Mouse (Mus musculus) kidney, embryonic 14.5 days (tissue): ENCODE results near the gene Slc27a1. TPM values are rescaled to one million over a fixed set of nuclear protein-coding genes. Genes with fewer than 3 reads are reported as not detected.
"Not testable (repeated sequence)": the region's sequence is repeated elsewhere in the genome, so short reads cannot be mapped to it uniquely, and the experiment has no call there.

ENCODE experiments used
- ATAC-seq: fragments of 200-750 bp; cut with Nextera tagmentation; 2 replicates; pipeline ENCODE4 v1.8.0; 2017; ENCODE audit warnings: moderate number of reproducible peaks, mild to moderate bottlenecking, moderate TSS enrichment, moderate library complexity; ENCODE audit not compliant: low FRiP score, low TSS enrichment
- H3K27ac ChIP-seq: fragments of 300-500 bp; sonication (generic); 2 replicates; pipeline ENCODE4 v1.5.1; 2014; ENCODE audit warnings: low read depth, mild to moderate bottlenecking, low read length, moderate library complexity, mixed read lengths
- H3K27me3 ChIP-seq: fragments of 300-500 bp; sonication (generic); 2 replicates; pipeline ENCODE4 v1.6.1; 2014; ENCODE audit warnings: mild to moderate bottlenecking, low read length; ENCODE audit not compliant: control insufficient read depth, insufficient read depth
- H3K36me3 ChIP-seq: fragments of 300-500 bp; sonication (generic); 2 replicates; pipeline ENCODE4 v1.6.1; 2014; ENCODE audit warnings: low read length, mixed read lengths; ENCODE audit not compliant: control insufficient read depth, insufficient read depth
- H3K4me1 ChIP-seq: fragments of 300-500 bp; sonication (generic); 2 replicates; pipeline ENCODE4 v1.6.1; 2014; ENCODE audit warnings: low read length, mixed read lengths; ENCODE audit not compliant: control insufficient read depth, insufficient read depth
- H3K4me2 ChIP-seq: fragments of 300-500 bp; sonication (generic); replicated peaks from 2 replicates; pipeline ENCODE4 v1.6.1; 2014; ENCODE audit warnings: low read depth, mild to moderate bottlenecking, low read length
- H3K4me3 ChIP-seq: fragments of 300-500 bp; sonication (generic); 2 replicates; pipeline ENCODE4 v1.5.1; 2014; ENCODE audit warnings: mild to moderate bottlenecking, low read length
- H3K9ac ChIP-seq: fragments of 300-500 bp; sonication (generic); 2 replicates; pipeline ENCODE4 v1.6.1; 2014; ENCODE audit warnings: low read depth, mild to moderate bottlenecking, low read length, moderate library complexity
- H3K9me3 ChIP-seq: fragments of 300-500 bp; sonication (generic); 2 replicates; pipeline ENCODE4 v1.6.1; 2016; ENCODE audit warnings: low read length; ENCODE audit not compliant: control insufficient read depth
- WGBS: fragments of 180-500 bp; shearing (Covaris S2); extraction: QIAGEN DNeasy Blood & Tissue Kit; methylation state at CpG from one replicate; pipeline ENCODE4 v1.1.7; 2014; 5-methylcytosine and 5-hydroxymethylcytosine counted together
- polyA plus RNA-seq: library from polyadenylated mRNA; unstranded; fragments of >200 nt; fragmentation: Nextera tagmentation; extraction: Ambion mirVana; gene quantifications from 2 replicates; pipeline ENCODE4 v1.2.1, GENCODE M21; 2014

Slc27a1 gene
- polyA plus RNA-seq = 26.5 and 30.9 TPM in 2 replicates

DNA sequence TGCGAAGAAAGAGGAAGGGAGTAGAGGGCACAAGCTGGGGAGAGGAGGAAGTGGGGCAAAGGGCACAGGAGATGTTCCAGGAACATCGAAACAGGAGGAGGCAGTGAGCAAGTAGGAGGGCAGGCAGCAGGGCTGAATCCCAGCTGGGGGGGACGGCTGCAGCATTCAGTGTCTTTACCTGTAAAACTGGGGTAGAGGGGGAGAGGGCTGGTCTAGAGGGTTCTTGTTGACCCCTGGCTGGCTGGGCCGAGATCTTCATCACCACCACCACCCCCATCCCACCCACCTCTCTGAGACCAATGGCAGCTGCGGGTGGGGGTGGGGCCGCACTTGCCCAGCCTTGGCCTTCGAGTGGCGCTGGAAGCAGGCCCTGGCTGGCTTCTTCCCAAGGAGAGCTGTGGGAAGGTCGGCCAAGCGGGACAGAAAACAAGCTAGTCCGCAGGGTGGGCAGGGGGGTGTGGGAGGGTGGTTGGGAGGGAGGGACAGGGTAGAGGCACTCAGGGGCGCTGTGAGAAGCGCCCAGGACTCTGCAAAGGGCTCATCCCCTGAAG, at the start of gene Slc27a1:
Slc27a1 (plus strand) TSS at position 496 of the 551 bp plus-strand sequence.
- Histone ChIP-seq H3K4me3 (peak within 1 kb of the TSS; percentile 67), H3K27me3 (no peaks in the 10 kb centered on the region; the same call in 1 of the 2 replicates), H3K4me2 (peak within 1 kb of the TSS; percentile 87), H3K9me3 (peaks cover 8% of the 10 kb centered on the region), H3K36me3 (no peaks in the 10 kb centered on the region), H3K9ac (peak within 1 kb of the TSS; percentile 50; the same call in 1 of the 2 replicates), H3K4me1 (peaks cover 21% of the 10 kb centered on the region; the same call in 1 of the 2 replicates), H3K27ac (peak within 1 kb of the TSS; percentile 88)
- WGBS = 7% methylated on average over 13 of the region's 13 CpGs
- ATAC-seq = peak; percentile 16

DNA sequence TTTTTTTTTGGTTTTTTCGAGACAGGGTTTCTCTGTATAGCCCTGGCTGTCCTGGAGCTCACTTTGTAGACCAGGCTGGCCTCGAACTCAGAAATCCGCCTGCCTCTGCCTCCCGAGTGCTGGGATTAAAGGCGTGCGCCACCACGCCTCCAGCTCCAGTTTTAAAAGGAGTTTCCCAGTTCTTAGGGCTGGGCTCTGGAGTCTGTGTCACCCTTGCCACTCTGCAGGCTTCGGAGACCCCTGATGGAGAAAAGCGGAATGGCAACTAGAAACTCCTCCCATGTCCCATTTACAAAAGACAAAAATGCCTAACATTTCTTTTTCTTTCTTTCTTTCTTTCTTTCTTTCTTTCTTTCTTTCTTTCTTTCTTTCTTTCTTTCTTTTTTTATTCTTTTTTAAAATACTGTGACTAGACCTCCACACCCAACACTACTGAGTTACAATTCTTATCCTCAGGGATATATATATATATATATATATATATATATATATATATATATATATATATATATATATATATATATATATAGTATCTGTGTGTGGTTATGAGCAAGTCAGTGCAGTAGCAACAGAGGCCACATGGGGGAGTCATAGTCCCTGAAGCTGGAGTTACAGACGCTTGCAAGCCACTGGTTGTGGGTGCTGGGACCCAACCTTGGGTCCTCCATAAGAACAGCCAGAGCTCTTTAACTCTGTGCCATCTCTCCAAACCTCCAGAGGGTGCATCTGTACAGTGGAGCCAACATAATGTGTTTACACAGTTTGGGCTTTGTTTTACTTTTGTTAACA, 49.5 kb upstream of the Slc27a1 start:
- H3K9me3 ChIP-seq, H3K27ac ChIP-seq, H3K4me1 ChIP-seq, H3K4me2 ChIP-seq, H3K27me3 ChIP-seq, ATAC-seq, H3K9ac ChIP-seq, H3K4me3 ChIP-seq, H3K36me3 ChIP-seq: not testable (repeated sequence)
- WGBS = 49% methylated on average over 9 of the region's 10 CpGs

DNA sequence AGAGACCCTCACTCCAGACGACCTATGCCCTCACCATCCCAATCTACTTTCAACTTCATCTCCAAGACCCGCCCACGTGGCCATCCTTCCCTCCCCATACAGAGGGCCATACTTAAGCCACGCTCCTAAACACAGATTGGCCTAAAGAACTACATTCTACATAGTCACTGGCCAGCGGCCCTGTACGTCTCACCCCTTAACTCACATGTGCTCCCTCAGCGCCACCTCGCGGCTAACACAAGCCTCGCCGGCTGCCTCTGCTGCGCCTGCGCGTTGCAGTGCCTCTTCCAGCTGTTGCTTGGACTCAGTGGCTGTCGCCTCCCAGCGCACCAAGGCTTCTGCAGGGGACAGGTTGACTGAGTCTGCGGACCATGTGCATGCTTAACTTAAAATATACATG, 47.0 kb upstream of the Slc27a1 start:
- Histone ChIP-seq H3K4me1 (peaks cover 9% of the 10 kb centered on the region; the same call in 1 of the 2 replicates), H3K4me3 (no peak overlapping the region), H3K27ac (no peak overlapping the region), H3K9ac (no peak overlapping the region), H3K4me2 (0 out of 2 replicates have a peak overlapping the region, but pooled peaks have one; percentile 5), H3K36me3 (no peaks in the 10 kb centered on the region), H3K27me3 (peaks cover 20% of the 10 kb centered on the region), H3K9me3 (no peaks in the 10 kb centered on the region)
- WGBS = 3% methylated on average over 17 of the region's 17 CpGs
- peak; percentile 85 for ATAC-seq

DNA sequence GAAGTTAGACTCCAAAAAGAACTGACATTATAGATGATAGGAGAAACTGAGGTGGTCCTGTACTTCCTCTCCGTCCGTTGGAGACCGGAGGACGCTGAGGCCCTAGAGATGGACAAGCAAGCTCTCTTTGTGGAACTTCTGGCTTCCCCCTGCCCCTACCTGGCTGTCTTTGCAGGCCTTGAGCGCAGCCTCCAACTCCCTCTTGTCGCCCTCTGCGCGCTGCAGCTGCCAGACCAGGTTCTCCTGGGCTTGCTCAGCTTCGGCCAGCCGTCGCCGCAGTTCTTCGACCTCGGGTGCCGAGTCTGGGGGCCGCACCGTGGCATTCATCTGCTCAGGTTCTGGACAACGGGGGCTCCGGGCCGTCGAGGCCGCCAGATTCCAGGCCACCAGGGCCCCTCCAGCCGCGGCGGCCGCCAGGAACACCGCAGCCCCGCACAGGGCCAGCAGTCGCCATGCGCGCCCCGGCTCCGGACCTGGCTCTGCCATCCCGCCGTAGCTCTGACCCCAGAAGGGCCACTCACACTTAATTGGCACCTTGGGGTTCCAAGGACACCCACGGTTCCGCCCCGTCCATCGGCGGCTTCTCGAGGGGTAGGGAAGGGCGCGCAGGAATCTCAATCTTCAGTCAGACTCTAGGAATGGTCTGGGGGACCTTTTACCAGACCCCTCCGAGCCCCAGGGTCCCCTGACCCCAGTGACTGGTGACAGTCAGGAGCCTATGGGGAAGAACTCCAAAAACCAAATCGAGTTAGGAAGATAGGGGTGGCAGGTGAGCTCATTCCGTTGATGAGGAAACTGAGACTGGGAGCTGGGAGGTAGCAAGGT, 43.2 kb upstream of the Slc27a1 start, which contains the start of gene Ccdc194:
Ccdc194 (minus strand) TSS at position 486 of the 825 bp plus-strand sequence.
- Histone ChIP-seq H3K36me3 (no peaks in the 10 kb centered on the region), H3K9ac (peak within 1 kb of the TSS; percentile 51), H3K9me3 (no peaks in the 10 kb centered on the region), H3K27me3 (peaks cover 22% of the 10 kb centered on the region), H3K4me3 (peak within 1 kb of the TSS; percentile 17), H3K27ac (peak within 1 kb of the TSS; percentile 15; the same call in 1 of the 2 replicates), H3K4me2 (peak within 1 kb of the TSS; percentile 35), H3K4me1 (peaks cover 15% of the 10 kb centered on the region; the same call in 1 of the 2 replicates)
- 9% methylated on average over 46 of the region's 46 CpGs for WGBS
- no peak for ATAC-seq

DNA sequence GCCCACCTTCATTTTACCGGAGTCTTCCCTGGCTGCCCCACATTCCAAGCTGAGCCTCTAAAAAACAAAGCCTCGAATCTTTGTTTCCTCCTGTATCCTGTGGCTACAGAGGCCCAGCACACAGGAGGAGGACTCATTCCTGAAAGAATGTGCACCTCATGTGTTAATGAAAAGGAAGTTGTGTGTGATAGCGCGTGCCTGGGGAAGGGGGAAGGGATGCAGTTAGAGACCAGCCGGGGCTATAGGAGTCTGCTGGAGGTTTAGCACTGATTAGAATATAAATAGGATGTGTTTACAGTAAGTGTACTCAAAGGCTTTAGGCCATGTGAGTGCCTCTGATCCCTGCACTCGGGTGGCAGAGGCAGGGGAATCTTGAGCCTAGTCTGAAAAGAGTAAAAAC, 42.4 kb upstream of the Slc27a1 start:
- no peaks in the 10 kb centered on the region for H3K36me3 ChIP-seq
- no peaks in the 10 kb centered on the region for H3K9me3 ChIP-seq
- WGBS = 21% methylated on average over 6 of the region's 6 CpGs
- no peak overlapping the region for H3K9ac ChIP-seq
- ATAC-seq = no peak
- H3K27ac ChIP-seq = peak overlapping the region; percentile 15; the same call in 1 of the 2 replicates
- no peak overlapping the region for H3K4me2 ChIP-seq
- H3K4me1 ChIP-seq = peaks cover 19% of the 10 kb centered on the region; the same call in 1 of the 2 replicates
- H3K4me3 ChIP-seq = no peak overlapping the region
- H3K27me3 ChIP-seq = peaks cover 22% of the 10 kb centered on the region

DNA sequence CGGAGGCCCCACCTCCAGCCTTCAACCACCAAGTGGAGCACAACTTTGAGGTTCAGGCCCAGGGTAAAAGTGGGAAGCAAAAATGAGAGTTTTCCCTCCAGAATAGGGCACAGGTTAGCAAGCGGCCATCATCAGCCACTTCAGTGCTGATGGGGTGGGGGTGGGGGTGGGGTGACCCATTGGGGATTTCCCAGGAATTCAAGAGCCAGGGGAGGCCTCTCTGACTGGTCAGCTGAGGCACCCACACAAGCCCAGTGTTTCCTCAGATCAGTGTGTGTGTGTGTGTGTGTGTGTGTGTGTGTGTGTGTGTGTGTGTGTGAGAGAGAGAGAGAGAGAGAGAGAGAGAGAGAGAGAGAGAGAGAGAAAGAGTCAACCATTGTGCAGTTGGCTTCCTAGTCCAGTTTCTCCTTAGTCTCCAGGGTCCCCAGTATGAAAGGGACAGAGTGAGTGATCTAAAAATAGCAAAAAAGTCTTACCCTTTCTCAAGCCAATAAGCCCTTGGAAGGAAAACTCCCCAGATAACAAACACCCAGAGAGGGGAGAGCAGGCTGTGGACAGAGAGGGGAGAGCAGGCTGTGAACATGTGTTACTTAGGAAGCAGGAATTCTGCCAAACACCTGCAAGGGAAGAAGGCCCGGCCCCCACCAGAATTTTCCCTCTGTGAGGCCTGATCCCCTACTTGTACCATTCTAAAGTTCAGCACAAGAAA, 41.4 kb upstream of the Slc27a1 start:
- H3K9me3 ChIP-seq = no peaks in the 10 kb centered on the region
- peak overlapping the region; percentile 31 for H3K27ac ChIP-seq
- H3K27me3 ChIP-seq = peaks cover 22% of the 10 kb centered on the region
- no peak overlapping the region for H3K4me2 ChIP-seq
- no peaks in the 10 kb centered on the region for H3K36me3 ChIP-seq
- no peak for ATAC-seq
- H3K4me3 ChIP-seq = no peak overlapping the region
- H3K9ac ChIP-seq = no peak overlapping the region
- WGBS = 59% methylated on average over 3 of the region's 3 CpGs
- H3K4me1 ChIP-seq = peaks cover 19% of the 10 kb centered on the region; the same call in 1 of the 2 replicates

DNA sequence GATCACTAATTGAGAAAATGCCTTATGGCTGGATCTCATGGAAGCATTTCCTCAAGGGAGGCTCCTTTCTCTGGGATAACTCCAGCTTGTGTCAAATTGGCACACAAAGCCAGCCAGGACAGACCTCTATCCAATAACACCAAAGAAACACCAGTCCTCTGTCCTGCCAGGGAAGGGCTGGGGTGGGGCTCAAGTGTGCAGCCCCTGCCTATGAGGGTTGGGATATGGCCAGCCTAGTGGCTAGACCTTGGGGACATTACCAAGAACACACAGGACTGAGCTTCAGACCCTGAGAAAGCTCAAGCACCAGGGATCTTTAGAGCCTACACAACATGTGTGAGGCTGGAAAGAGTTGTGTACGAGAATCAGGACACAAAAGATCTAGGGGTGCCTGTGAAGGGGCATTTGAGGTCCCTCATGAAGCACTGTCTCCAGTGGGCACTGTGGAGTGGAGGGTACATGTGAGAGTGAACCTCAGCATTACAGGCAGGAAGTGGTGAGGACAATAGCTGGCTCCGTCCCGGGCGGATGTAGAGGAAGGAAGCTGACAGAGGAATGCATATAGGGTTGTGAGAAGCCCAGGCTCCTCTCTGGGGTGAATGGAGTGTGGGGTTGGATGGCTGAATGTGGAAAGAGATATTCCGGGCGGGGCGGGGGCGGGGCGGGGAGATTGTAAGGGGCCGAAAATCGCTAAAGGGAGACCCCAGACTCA, 40.2 kb upstream of the Slc27a1 start:
- Histone ChIP-seq H3K9ac (no peak overlapping the region), H3K36me3 (no peaks in the 10 kb centered on the region), H3K4me2 (no peak overlapping the region), H3K4me1 (peaks cover 19% of the 10 kb centered on the region; the same call in 1 of the 2 replicates), H3K27me3 (peaks cover 22% of the 10 kb centered on the region), H3K9me3 (no peaks in the 10 kb centered on the region), H3K4me3 (no peak overlapping the region), H3K27ac (peak overlapping the region; percentile 69; the same call in 1 of the 2 replicates)
- no peak for ATAC-seq
- 82% methylated on average over 11 of the region's 11 CpGs for WGBS
